Mouse (Mus musculus) testis, adult 2 months (tissue): ENCODE results near the gene Hid1. TPM values are rescaled to one million over a fixed set of nuclear protein-coding genes. Genes with fewer than 3 reads are reported as not detected.

ENCODE experiments used
- H3K27ac ChIP-seq: fragments of 200-500 bp; 2 replicates; pipeline ENCODE4 v1.5.1; 2012; ENCODE audit warnings: low read depth, low read length; ENCODE audit not compliant: control insufficient read depth, insufficient read depth
- H3K27me3 ChIP-seq: fragments of 200-500 bp; 2 replicates; pipeline ENCODE4 v1.6.1; 2012; ENCODE audit warnings: mild to moderate bottlenecking, low read length, moderate library complexity; ENCODE audit not compliant: control insufficient read depth, insufficient read depth
- H3K36me3 ChIP-seq: fragments of 200-500 bp; 2 replicates; pipeline ENCODE4 v1.6.1; 2012; ENCODE audit warnings: mild to moderate bottlenecking, low read length; ENCODE audit not compliant: control insufficient read depth, insufficient read depth
- H3K4me1 ChIP-seq: fragments of 200-500 bp; 2 replicates; pipeline ENCODE4 v1.6.1; 2012; ENCODE audit warnings: low read length; ENCODE audit not compliant: control insufficient read depth, insufficient read depth
- H3K4me3 ChIP-seq: fragments of 200-500 bp; 2 replicates; pipeline ENCODE4 v1.5.1; 2012; ENCODE audit warnings: low read depth, mild to moderate bottlenecking, low read length, moderate library complexity, mixed read lengths; ENCODE audit not compliant: control insufficient read depth
- CTCF ChIP-seq: fragments of 200-500 bp; IDR thresholded peaks from 2 replicates; pipeline ENCODE4 v1.5.1; 2012; ENCODE audit warnings: low read depth, mild to moderate bottlenecking, inconsistent platforms, low read length, moderate library complexity; ENCODE audit not compliant: control insufficient read depth, insufficient read depth, insufficient replicate concordance
- POLR2A ChIP-seq: fragments of 200-500 bp; IDR thresholded peaks from 2 replicates; pipeline ENCODE4 v1.6.1; 2012; ENCODE audit warnings: low read depth, mild to moderate bottlenecking, inconsistent platforms, low read length, moderate library complexity; ENCODE audit not compliant: control insufficient read depth
- polyA plus RNA-seq: library from polyadenylated mRNA; depleted of rRNA; stranded (reverse); fragments of >200 nt; gene quantifications from 2 replicates; pipeline ENCODE4 v1.2.3, GENCODE M21; 2012

Gene Hid1
- polyA plus RNA-seq, 1 experiment = 1.2 TPM

GRCm38 (mm10) chr11:115319704-115320383 lies 47.7 kb downstream of the Hid1 start:
- peaks cover 14% of the 10 kb centered on the region for H3K4me1 ChIP-seq
- no peaks in the 10 kb centered on the region for H3K27me3 ChIP-seq
- H3K36me3 ChIP-seq = no peaks in the 10 kb centered on the region
- no peak overlapping the region for H3K27ac ChIP-seq
- no peak overlapping the region for H3K4me3 ChIP-seq
- TF ChIP-seq CTCF (no peak), POLR2A (no peak)

GRCm38 (mm10) chr11:115318245-115319027 lies 49.1 kb downstream of the Hid1 start:
- Histone ChIP-seq H3K4me3 (no peak overlapping the region), H3K4me1 (peaks cover 14% of the 10 kb centered on the region), H3K36me3 (no peaks in the 10 kb centered on the region), H3K27me3 (no peaks in the 10 kb centered on the region), H3K27ac (no peak overlapping the region)
- no peak for TF ChIP-seq CTCF
- TF ChIP-seq POLR2A = no peak

GRCm38 (mm10) chr11:115317204-115317603 lies 50.4 kb downstream of the Hid1 start:
- TF ChIP-seq CTCF (no peak), POLR2A (no peak)
- H3K27me3 ChIP-seq = no peaks in the 10 kb centered on the region

GRCm38 (mm10) chr11:115314249-115314648 lies 53.3 kb downstream of the Hid1 start:
- Histone ChIP-seq H3K4me1 (peaks cover 9% of the 10 kb centered on the region), H3K27me3 (no peaks in the 10 kb centered on the region), H3K4me3 (no peak overlapping the region), H3K36me3 (no peaks in the 10 kb centered on the region), H3K27ac (no peak overlapping the region)
- no peak for TF ChIP-seq POLR2A
- no peak for TF ChIP-seq CTCF

More at GRCm38 (mm10) chr11:115317204-115317603, 50.4 kb downstream of the Hid1 start:
- no peak overlapping the region for H3K4me3 ChIP-seq
- H3K27ac ChIP-seq = no peak overlapping the region
- peaks cover 13% of the 10 kb centered on the region for H3K4me1 ChIP-seq
- no peaks in the 10 kb centered on the region for H3K36me3 ChIP-seq

GRCm38 (mm10) chr11:115308781-115309180 lies 58.8 kb downstream of the Hid1 start:
- Histone ChIP-seq H3K36me3 (no peaks in the 10 kb centered on the region), H3K27me3 (no peaks in the 10 kb centered on the region), H3K4me1 (no peaks in the 10 kb centered on the region), H3K27ac (no peak overlapping the region), H3K4me3 (no peak overlapping the region)
- TF ChIP-seq POLR2A = no peak
- TF ChIP-seq CTCF = no peak

- Histone ChIP-seq H3K27me3 (no peaks in the 10 kb centered on the region), H3K36me3 (no peaks in the 10 kb centered on the region), H3K4me3 (no peak within 1 kb of the TSS), H3K27ac (no peak within 1 kb of the TSS), H3K4me1 (no peaks in the 10 kb centered on the region)
- TF ChIP-seq POLR2A = no peak
- no peak for TF ChIP-seq CTCF
These were observed 60.7 kb downstream of the Hid1 start, which contains the start of gene Otop2 for GRCm38 (mm10) chr11:115306863-115307262. Gene Otop2, plus strand, starts transcription at chr11:115307163.

- TF ChIP-seq POLR2A (no peak), CTCF (no peak)
- Histone ChIP-seq H3K36me3 (no peaks in the 10 kb centered on the region), H3K27ac (no peak overlapping the region), H3K4me3 (no peak overlapping the region), H3K4me1 (no peaks in the 10 kb centered on the region), H3K27me3 (no peaks in the 10 kb centered on the region)
These were observed 64.4 kb downstream of the Hid1 start for GRCm38 (mm10) chr11:115303167-115303566.

- Histone ChIP-seq H3K27me3 (no peaks in the 10 kb centered on the region), H3K4me1 (peaks cover 11% of the 10 kb centered on the region; the same call in 1 of the 2 replicates), H3K36me3 (no peaks in the 10 kb centered on the region), H3K27ac (no peak overlapping the region), H3K4me3 (no peak overlapping the region)
- TF ChIP-seq POLR2A (no peak), CTCF (no peak)
These were observed 66.2 kb downstream of the Hid1 start for GRCm38 (mm10) chr11:115301351-115301750.
